Mouse (Mus musculus) brain, embryonic 14.5 days (tissue): ENCODE data around the gene Mmrn2.

Source experiments
- CTCF ChIP-seq: fragments of 200-500 bp; IDR thresholded peaks from 2 replicates; pipeline ENCODE4 v1.5.1; 2012; ENCODE audit warnings: inconsistent platforms, mild to moderate bottlenecking, moderate library complexity, borderline replicate concordance; ENCODE audit not compliant: insufficient read depth, insufficient read length; ENCODE audit errors: extremely low read depth
- POLR2A ChIP-seq: fragments of 200-500 bp; IDR thresholded peaks from 2 replicates; pipeline ENCODE4 v1.6.1; 2012; ENCODE audit warnings: mild to moderate bottlenecking, inconsistent platforms, borderline replicate concordance; ENCODE audit not compliant: poor library complexity, insufficient read depth, insufficient read length, severe bottlenecking; ENCODE audit errors: extremely low read depth

DNA sequence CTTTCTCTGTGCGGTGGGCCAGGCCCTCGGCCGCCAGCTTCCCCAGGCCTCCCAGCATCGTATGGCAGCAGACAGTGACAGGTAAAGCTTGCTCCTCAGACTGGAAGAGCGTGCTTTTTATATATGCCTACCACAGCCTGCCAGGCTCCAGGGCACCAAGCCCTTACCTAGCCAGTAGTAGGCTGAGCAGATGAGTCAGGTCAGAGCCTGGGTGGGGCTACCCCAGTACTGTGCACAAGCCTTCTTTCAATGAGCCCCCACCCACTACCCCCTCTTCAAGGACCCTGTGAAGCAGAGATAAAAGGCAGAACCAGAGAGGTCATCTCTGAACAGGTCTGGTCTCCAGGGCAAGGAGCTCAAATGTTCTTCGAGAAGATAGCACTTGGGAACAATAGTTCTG lies 20.0 kb upstream of the Mmrn2 start, which contains the start of gene Fam25c:
- TF ChIP-seq POLR2A: no peak
- no peak for TF ChIP-seq CTCF
